Mouse (Mus musculus) liver, adult 2 months (tissue): ENCODE data around the gene Pip4k2a. TPM values are rescaled to one million over a fixed set of nuclear protein-coding genes. Genes with fewer than 3 reads are reported as not detected.

ENCODE experiments used
- DNase-seq: peaks from one replicate; pipeline ENCODE4 v3.0.0-alpha.2; 2011; ENCODE audit warnings: low read depth, low spot score; ENCODE audit errors: extremely low read depth
- H3K27ac ChIP-seq: fragments of 200-500 bp; replicated peaks from 2 replicates; pipeline ENCODE4 v1.5.1; 2012; ENCODE audit warnings: low read depth, mild to moderate bottlenecking, control low read depth, inconsistent platforms, low read length; ENCODE audit not compliant: insufficient read depth
- H3K27me3 ChIP-seq: fragments of 200-500 bp; 2 replicates; pipeline ENCODE4 v1.6.1; 2012; ENCODE audit warnings: mild to moderate bottlenecking, moderate library complexity, low read length, inconsistent platforms; ENCODE audit not compliant: control insufficient read depth, insufficient read depth
- H3K36me3 ChIP-seq: fragments of 200-500 bp; 2 replicates; pipeline ENCODE4 v1.6.1; 2012; ENCODE audit warnings: low read length, inconsistent platforms; ENCODE audit not compliant: control insufficient read depth, insufficient read depth
- H3K4me1 ChIP-seq: fragments of 200-500 bp; 2 replicates; pipeline ENCODE4 v1.6.1; 2011; ENCODE audit warnings: low read length; ENCODE audit not compliant: control insufficient read depth, insufficient read depth
- H3K4me3 ChIP-seq: fragments of 200-500 bp; 2 replicates; pipeline ENCODE4 v1.5.1; 2011; ENCODE audit warnings: low read depth, mild to moderate bottlenecking, control low read depth, low read length, moderate library complexity; ENCODE audit not compliant: insufficient read depth
- H3K79me2 ChIP-seq: fragments of 200-500 bp; 2 replicates; pipeline ENCODE4 v1.6.1; 2012; ENCODE audit warnings: inconsistent platforms, mild to moderate bottlenecking, low read length, moderate library complexity; ENCODE audit not compliant: control insufficient read depth, insufficient read depth
- H3K9ac ChIP-seq: fragments of 200-500 bp; 2 replicates; pipeline ENCODE4 v1.6.1; 2012; ENCODE audit warnings: low read depth, mild to moderate bottlenecking, control low read depth, inconsistent platforms, low read length
- CTCF ChIP-seq: fragments of 200-500 bp; IDR thresholded peaks from 2 replicates; pipeline ENCODE4 v1.5.1; 2011; ENCODE audit warnings: low read depth, low read length, control low read depth
- POLR2A ChIP-seq: fragments of 200-500 bp; IDR thresholded peaks from 2 replicates; pipeline ENCODE4 v1.6.1; 2011; ENCODE audit warnings: low read length, control low read depth; ENCODE audit not compliant: insufficient read depth; ENCODE audit errors: extremely low read depth
- WGBS: fragments of 180-500 bp; shearing (Covaris S2); methylation state at CpG from one replicate; pipeline ENCODE4 v1.1.7; 2018; 5-methylcytosine and 5-hydroxymethylcytosine counted together
- polyA plus RNA-seq: library from polyadenylated mRNA; depleted of rRNA; stranded (reverse); fragments of >200 nt; gene quantifications from 2 replicates; pipeline ENCODE4 v1.2.3, GENCODE M21; 2012
- total RNA-seq: library from RNA; depleted of rRNA; stranded (reverse); fragments of >200 nt; gene quantifications from 2 replicates; pipeline ENCODE4 v1.2.3, GENCODE M21; 2014

The Pip4k2a gene
- total and polyA plus RNA-seq, 2 experiments = 1.7 to 2.8 TPM

DNA sequence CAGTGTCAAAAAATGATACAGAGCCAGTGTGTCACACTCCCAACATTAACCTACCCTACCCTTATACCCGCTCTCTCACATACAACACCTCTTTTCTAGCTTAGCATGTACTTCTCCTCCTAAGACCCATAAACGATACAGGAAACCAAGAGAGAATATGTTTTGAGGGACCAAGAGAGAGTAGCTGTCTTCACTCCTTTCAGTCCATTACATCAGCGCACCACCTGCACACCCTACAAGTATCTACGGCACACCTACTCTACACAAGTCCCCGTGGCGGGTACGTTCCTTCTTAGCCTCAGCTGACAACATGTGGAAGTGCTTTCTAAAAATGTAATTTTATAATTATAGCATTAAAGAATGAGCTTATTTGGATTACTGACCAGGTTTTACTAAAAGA lies 40.5 kb downstream of the Pip4k2a start:
- 87% methylated on average over 7 of the region's 7 CpGs for WGBS
- H3K27ac ChIP-seq = no peak overlapping the region; the same call in 1 of the 2 replicates
- peaks cover 4% of the 10 kb centered on the region; the same call in 1 of the 2 replicates for H3K4me1 ChIP-seq
- TF ChIP-seq CTCF = no peak
- TF ChIP-seq POLR2A = no peak
- no peak overlapping the region for H3K9ac ChIP-seq
- H3K4me3 ChIP-seq = no peak overlapping the region
- no peaks in the 10 kb centered on the region for H3K79me2 ChIP-seq
- DNase-seq = no peak
- no peaks in the 10 kb centered on the region for H3K36me3 ChIP-seq
- H3K27me3 ChIP-seq = no peaks in the 10 kb centered on the region

DNA sequence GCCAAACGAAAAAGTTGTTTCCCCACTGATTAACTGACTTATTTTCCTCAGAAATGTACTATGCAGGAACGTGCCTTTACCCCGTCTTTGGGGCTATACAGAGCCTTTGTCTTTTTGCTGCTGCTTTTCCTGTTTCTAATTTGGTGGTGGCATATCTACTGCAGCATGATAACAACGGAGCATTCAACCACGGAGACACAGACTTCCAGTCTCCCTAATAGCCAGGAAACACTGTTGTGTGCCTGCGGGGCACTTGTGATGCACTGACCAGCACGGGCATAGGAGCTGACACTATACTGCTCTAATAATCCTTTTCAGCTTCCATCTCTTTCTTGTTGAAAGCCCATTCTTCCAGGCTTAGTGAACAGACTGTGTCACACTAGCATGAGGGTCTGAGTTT lies 41.0 kb downstream of the Pip4k2a start:
- WGBS = 64% methylated on average over 7 of the region's 7 CpGs
- no peak for TF ChIP-seq CTCF
- no peak for TF ChIP-seq POLR2A
- no peak for DNase-seq
- Histone ChIP-seq H3K9ac (no peak overlapping the region), H3K36me3 (no peaks in the 10 kb centered on the region), H3K27me3 (no peaks in the 10 kb centered on the region), H3K4me3 (no peak overlapping the region), H3K4me1 (peaks cover 4% of the 10 kb centered on the region; the same call in 1 of the 2 replicates), H3K79me2 (no peaks in the 10 kb centered on the region), H3K27ac (peak overlapping the region; percentile 53; the same call in 1 of the 2 replicates)

DNA sequence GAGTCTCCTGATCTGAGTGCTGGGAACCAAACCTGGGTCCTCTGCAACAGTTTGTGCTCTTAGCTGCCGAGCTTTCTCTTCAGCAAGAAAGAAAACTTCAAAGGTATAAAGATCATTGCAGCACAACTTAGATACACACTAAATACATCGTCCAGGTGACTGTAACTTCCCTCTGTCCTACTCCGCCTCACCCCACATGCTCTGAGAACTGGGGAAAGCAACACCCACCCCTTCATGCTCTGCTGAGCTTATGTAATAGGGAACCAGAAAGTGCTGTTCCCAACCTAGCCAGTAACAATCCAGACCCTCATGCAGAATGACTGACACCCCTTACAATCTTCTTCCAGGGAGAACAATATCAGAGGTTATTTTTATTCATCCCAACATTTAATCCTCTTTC lies 41.5 kb downstream of the Pip4k2a start:
- Histone ChIP-seq H3K79me2 (no peaks in the 10 kb centered on the region; the same call in 1 of the 2 replicates), H3K27me3 (no peaks in the 10 kb centered on the region), H3K9ac (no peak overlapping the region), H3K27ac (0 out of 2 replicates have a peak overlapping the region, but pooled peaks have one; percentile 30), H3K36me3 (no peaks in the 10 kb centered on the region), H3K4me1 (peaks cover 4% of the 10 kb centered on the region; the same call in 1 of the 2 replicates), H3K4me3 (no peak overlapping the region)
- TF ChIP-seq POLR2A (no peak), CTCF (no peak)
- 84% methylated on average over 3 of the region's 3 CpGs for WGBS
- DNase-seq = no peak

DNA sequence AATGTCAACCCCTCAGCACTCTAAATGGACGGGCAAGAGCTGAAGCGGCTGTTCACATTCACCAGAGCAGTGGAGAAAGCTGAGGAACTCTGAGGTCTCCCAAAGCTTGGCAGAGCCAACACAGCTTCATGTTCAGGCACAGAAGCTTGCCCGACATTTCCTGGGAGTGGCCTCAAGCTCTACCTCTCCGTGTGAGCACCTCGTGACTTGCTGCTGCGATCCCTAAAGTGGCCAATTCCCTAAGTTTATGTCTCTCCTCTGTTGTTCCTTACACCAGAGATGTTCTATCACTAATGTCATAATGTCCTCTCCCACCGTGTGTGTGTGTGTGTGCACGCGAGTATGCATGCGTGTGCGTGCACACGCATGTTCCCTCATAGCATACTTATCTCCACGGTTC lies 42.3 kb downstream of the Pip4k2a start:
- DNase-seq = no peak
- no peak for TF ChIP-seq POLR2A
- no peak for TF ChIP-seq CTCF
- Histone ChIP-seq H3K36me3 (no peaks in the 10 kb centered on the region), H3K79me2 (no peaks in the 10 kb centered on the region; the same call in 1 of the 2 replicates), H3K4me3 (no peak overlapping the region), H3K27ac (no peak overlapping the region), H3K9ac (no peak overlapping the region), H3K4me1 (peaks cover 4% of the 10 kb centered on the region), H3K27me3 (no peaks in the 10 kb centered on the region)
- WGBS = 87% methylated on average over 13 of the region's 13 CpGs

DNA sequence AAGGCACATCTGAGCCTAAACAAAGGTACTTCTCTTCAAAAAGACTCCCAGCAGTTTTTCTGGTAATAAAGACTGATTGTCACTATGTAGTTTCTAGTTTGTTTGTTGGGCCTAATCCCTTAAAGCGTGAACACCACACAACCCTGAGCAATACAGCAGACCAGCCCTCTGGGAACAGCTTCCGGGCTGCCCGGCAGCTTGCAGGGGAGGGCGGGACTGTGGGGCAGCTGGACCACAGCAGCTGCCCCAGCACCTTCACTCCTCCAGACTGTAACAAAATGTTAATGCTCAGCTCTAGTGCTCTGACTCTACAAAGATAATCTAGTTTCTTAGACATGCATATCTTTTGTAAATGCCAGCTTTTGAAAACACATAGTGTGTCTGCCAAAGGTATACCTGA lies 42.9 kb downstream of the Pip4k2a start:
- Histone ChIP-seq H3K4me3 (no peak overlapping the region), H3K9ac (no peak overlapping the region), H3K36me3 (no peaks in the 10 kb centered on the region), H3K27me3 (no peaks in the 10 kb centered on the region), H3K4me1 (peaks cover 4% of the 10 kb centered on the region), H3K79me2 (no peaks in the 10 kb centered on the region; the same call in 1 of the 2 replicates), H3K27ac (no peak overlapping the region)
- WGBS = 73% methylated on average over 4 of the region's 4 CpGs
- TF ChIP-seq CTCF = no peak
- TF ChIP-seq POLR2A = no peak
- no peak for DNase-seq

DNA sequence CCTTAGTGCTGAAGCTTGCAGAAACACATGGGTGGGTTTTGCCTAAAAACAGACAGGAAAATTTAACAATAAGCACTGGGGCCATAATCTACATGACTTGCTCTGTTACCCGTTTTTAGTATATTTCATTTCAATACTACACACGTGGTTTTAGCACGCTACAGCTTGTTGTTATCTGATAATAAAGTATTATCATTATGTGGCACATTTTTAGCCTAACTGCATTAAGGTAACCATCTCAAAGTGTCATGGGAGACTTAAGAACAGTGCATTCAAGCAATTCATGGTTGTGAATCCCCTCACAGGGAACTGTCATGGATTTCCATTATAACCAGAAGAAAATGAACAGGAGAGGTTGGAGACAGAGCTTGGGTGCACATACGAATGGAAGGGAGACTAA lies 43.5 kb downstream of the Pip4k2a start:
- no peak overlapping the region for H3K4me3 ChIP-seq

More for the DNA sequence above, 43.5 kb downstream of the Pip4k2a start:
- TF ChIP-seq POLR2A (no peak), CTCF (no peak)
- no peak overlapping the region for H3K9ac ChIP-seq
- 71% methylated on average over 4 of the region's 4 CpGs for WGBS
- no peaks in the 10 kb centered on the region for H3K27me3 ChIP-seq
- DNase-seq = no peak
- no peak overlapping the region for H3K27ac ChIP-seq
- H3K36me3 ChIP-seq = no peaks in the 10 kb centered on the region
- H3K4me1 ChIP-seq = peaks cover 4% of the 10 kb centered on the region
- no peaks in the 10 kb centered on the region; the same call in 1 of the 2 replicates for H3K79me2 ChIP-seq
